Mouse (Mus musculus) G1E (cell line): ENCODE data around the gene Tmco1. TPM values are rescaled to one million over a fixed set of nuclear protein-coding genes. Genes with fewer than 3 reads are reported as not detected.
A peak's percentile ranks its signal among the peaks of the same experiment; 100 is the strongest.

ENCODE experiments used
- ATAC-seq: 2 replicates; pipeline ENCODE4 v1.8.0; 2016; ENCODE audit warnings: mild to moderate bottlenecking; ENCODE audit not compliant: insufficient number of reproducible peaks, poor library complexity, low FRiP score, severe bottlenecking; ENCODE audit errors: extremely low read depth
- DNase-seq: peaks from one replicate; pipeline ENCODE4 v3.0.0; 2012; ENCODE audit warnings: low spot score
- H3K27me3 ChIP-seq: 2 replicates; pipeline ENCODE4 v1.6.1; 2012; ENCODE audit warnings: mild to moderate bottlenecking, low read length, inconsistent platforms; ENCODE audit not compliant: insufficient read depth
- H3K36me3 ChIP-seq: replicated peaks from 2 replicates; pipeline ENCODE3; 2012; ENCODE audit warnings: mild to moderate bottlenecking, inconsistent platforms
- H3K4me1 ChIP-seq: 2 replicates; pipeline ENCODE4 v1.6.1; 2012; ENCODE audit warnings: low read depth, low read length, inconsistent platforms, mixed read lengths; ENCODE audit not compliant: insufficient read depth
- H3K4me3 ChIP-seq: 2 replicates; pipeline ENCODE4 v1.5.1; 2012; ENCODE audit warnings: low read depth, mild to moderate bottlenecking, inconsistent platforms, low read length, moderate library complexity, mixed read lengths
- H3K9me3 ChIP-seq: replicated peaks from 2 replicates; pipeline ENCODE4 v1.6.1; 2012; ENCODE audit warnings: inconsistent platforms
- CTCF ChIP-seq: IDR thresholded peaks from 2 replicates; pipeline ENCODE4 v1.5.1; 2012; ENCODE audit warnings: low read depth, low read length, inconsistent platforms, mixed read lengths
- GATA1 ChIP-seq: IDR thresholded peaks from 2 replicates; pipeline ENCODE4 v1.6.1; 2012; ENCODE audit warnings: borderline replicate concordance, low read length, inconsistent platforms, mixed read lengths
- GATA2 ChIP-seq: IDR thresholded peaks from 2 replicates; pipeline ENCODE4 v1.6.1; 2012; ENCODE audit warnings: low read depth, low read length, inconsistent platforms, borderline replicate concordance
- POLR2AphosphoS5 ChIP-seq: IDR thresholded peaks from 2 replicates; pipeline ENCODE4 v1.6.1; 2012; ENCODE audit warnings: low read depth, low read length, inconsistent platforms; ENCODE audit not compliant: insufficient replicate concordance
- TAL1 ChIP-seq: conservative IDR thresholded peaks from 2 replicates; pipeline ENCODE4 v1.6.1; 2012; ENCODE audit warnings: low read depth, low read length, inconsistent platforms, mixed read lengths
- polyA plus RNA-seq: library from polyadenylated mRNA; stranded (reverse); fragments of >175 nt; gene quantifications from 2 replicates; pipeline ENCODE4 v1.2.3, GENCODE M21; 2012
- total RNA-seq, 2 experiments: library from RNA; stranded (forward) in 1 of 2; stranded (reverse) in 1 of 2; fragments of 200-1000 nt in 1 of 2; fragments of >200 nt in 1 of 2; fragmentation: Nextera tagmentation in 1 of 2; gene quantifications; 2 replicates each; pipeline ENCODE4 v1.2.3; 2014 to 2017

The Tmco1 gene
- total and polyA plus RNA-seq, 3 experiments, result 12.8 to 104 (median 66.0) TPM

DNA sequence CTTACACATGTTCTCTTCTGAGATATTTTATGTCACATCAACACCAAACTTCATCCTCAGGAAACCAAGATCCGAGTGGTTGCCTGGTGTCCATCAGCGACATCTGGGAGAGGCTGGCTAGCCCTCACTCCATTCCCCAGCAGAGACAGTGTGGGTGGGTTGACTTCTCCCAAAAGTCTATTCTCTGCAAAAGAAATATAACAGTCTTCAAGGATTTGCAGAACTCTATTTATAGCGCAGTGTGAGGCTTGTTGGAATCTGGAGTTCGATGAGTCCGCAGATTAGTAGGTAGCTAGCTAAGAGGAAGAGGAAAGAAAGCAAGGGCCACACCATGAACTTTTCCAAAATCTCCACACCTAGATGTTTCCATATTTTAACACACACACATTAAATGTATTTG, 21.0 kb upstream of the Tmco1 start:
- no peak overlapping the region for H3K4me3 ChIP-seq
- H3K36me3 ChIP-seq, result peaks cover 5% of the 10 kb centered on the region
- no peaks in the 10 kb centered on the region for H3K27me3 ChIP-seq
- no peak for DNase-seq
- TF ChIP-seq CTCF, result no peak
- TF ChIP-seq GATA2, result no peak
- TF ChIP-seq TAL1, result no peak
- no peak for TF ChIP-seq POLR2AphosphoS5
- no peak for TF ChIP-seq GATA1
- H3K4me1 ChIP-seq, result peaks cover 58% of the 10 kb centered on the region
- ATAC-seq, result no peak
- H3K9me3 ChIP-seq, result no peaks in the 10 kb centered on the region

DNA sequence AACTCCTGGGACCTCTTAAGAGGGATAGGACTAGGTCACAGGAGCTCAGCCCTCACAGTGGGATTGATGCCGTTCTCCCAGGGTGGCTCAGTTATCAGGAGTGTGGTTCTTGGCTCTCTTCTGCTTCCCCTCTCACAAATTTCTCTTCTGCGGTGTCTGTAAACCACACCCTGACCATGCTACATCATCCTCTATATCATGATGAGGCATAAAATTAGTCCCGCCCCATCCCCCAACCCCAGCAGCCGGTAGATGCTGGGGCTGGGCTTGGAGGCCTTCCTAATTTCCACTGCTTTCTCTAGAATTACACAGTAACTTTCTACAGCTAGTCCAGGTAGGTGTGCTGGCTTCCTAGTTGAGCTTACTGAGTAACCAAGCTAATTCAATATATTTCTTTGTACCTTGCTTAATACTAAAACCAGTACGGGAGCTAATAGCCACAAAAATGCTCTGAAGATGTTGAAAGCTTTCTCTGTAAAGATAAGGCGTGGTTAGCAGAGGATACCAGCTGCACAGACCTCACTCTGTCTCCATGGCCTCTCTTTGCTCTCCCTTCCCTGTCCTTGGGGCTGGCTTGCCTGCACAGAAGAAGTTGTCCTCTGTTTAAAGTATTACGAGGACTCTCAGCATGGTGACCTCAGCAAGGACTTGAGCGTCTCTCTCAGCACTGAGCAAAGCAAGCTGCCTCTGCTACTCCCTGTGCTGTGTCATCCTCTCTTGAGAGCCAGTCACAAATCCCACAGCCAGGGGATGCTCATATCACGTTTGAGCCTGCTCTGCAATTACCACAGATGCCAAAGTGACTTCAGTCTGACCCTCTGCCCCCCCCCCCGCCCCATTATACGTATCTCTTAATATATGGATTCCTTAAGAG, 19.3 kb upstream of the Tmco1 start:
- ATAC-seq (peak; percentile 80), DNase-seq (peak; percentile 75)
- Histone ChIP-seq H3K36me3 (no peaks in the 10 kb centered on the region), H3K4me3 (peak overlapping the region; percentile 28; the same call in 1 of the 2 replicates), H3K4me1 (peaks cover 57% of the 10 kb centered on the region), H3K27me3 (no peaks in the 10 kb centered on the region), H3K9me3 (no peaks in the 10 kb centered on the region)
- TF ChIP-seq CTCF (no peak), GATA1 (no peak)

- Histone ChIP-seq H3K36me3 (no peaks in the 10 kb centered on the region), H3K4me3 (peak overlapping the region; percentile 38; the same call in 1 of the 2 replicates), H3K9me3 (no peaks in the 10 kb centered on the region), H3K4me1 (peaks cover 57% of the 10 kb centered on the region), H3K27me3 (no peaks in the 10 kb centered on the region)
- no peak for ATAC-seq
- TF ChIP-seq POLR2AphosphoS5, result no peak
- no peak for TF ChIP-seq TAL1
- TF ChIP-seq CTCF, result no peak
- TF ChIP-seq GATA2, result no peak
- TF ChIP-seq GATA1, result no peak
- DNase-seq, result no peak
Observed at GRCm38 (mm10) chr1:167289567-167290262, 18.5 kb upstream of the Tmco1 start.

DNA sequence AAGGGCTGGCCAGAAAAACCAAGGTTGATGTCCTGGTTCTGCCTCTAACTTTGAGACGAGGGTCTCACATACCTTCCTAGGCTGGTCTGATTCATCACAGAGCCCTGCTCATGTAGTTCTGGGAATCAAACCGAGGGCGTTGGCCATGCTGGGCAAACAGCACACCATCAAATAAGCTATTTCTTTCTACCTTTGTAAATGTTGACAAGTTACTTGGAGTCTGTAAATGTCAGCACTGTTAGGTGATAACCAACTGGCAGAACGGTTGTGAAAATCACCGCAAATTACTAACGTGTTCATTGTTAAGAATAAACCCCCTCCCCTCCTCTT, 17.9 kb upstream of the Tmco1 start:
- no peaks in the 10 kb centered on the region; the same call in 1 of the 2 replicates for H3K27me3 ChIP-seq

GRCm38 (mm10) chr1:167291610-167292009, 16.6 kb upstream of the Tmco1 start:
- Histone ChIP-seq H3K36me3 (no peaks in the 10 kb centered on the region), H3K27me3 (peaks cover 8% of the 10 kb centered on the region), H3K9me3 (no peaks in the 10 kb centered on the region), H3K4me1 (peaks cover 56% of the 10 kb centered on the region), H3K4me3 (no peak overlapping the region)
- DNase-seq, result no peak
- no peak for ATAC-seq
- TF ChIP-seq GATA2 (no peak), CTCF (no peak)

More for the DNA sequence above, 17.9 kb upstream of the Tmco1 start:
- DNase-seq, result no peak
- TF ChIP-seq GATA2 (no peak), CTCF (no peak), POLR2AphosphoS5 (no peak), TAL1 (no peak), GATA1 (no peak)
- no peak for ATAC-seq
- Histone ChIP-seq H3K4me3 (no peak overlapping the region), H3K4me1 (peaks cover 58% of the 10 kb centered on the region), H3K36me3 (no peaks in the 10 kb centered on the region), H3K9me3 (no peaks in the 10 kb centered on the region)

DNA sequence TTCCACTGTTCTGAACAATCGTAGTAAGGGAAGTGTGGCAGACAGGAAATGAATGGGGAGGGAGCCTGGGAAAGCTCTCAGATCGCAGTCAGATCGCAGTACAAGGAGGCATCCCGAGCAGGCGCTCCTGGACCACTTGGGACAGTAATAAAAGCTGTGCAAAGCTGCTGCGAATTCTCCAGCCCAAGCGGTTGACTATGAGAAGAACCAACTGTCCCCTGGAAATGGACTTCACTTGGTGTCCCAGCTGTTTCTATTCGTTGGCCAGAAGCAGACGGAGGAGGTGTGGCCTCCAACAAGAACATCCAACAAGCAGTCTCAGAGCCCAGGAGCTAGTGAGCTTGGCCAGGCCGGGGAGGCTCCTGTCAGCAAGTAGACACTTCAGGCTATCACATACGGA, 15.7 kb upstream of the Tmco1 start:
- Histone ChIP-seq H3K36me3 (no peaks in the 10 kb centered on the region), H3K27me3 (peaks cover 8% of the 10 kb centered on the region), H3K4me1 (peaks cover 49% of the 10 kb centered on the region), H3K9me3 (no peaks in the 10 kb centered on the region), H3K4me3 (no peak overlapping the region)
- no peak for DNase-seq
- no peak for ATAC-seq
- TF ChIP-seq GATA2, result no peak
